Mouse (Mus musculus): ENCODE data around the gene Kctd7. TPM values are rescaled to one million over a fixed set of nuclear protein-coding genes. Genes with fewer than 3 reads are reported as not detected.

Gene Kctd7
- polyA plus RNA-seq, 1 experiment = 2.4 TPM

DNA sequence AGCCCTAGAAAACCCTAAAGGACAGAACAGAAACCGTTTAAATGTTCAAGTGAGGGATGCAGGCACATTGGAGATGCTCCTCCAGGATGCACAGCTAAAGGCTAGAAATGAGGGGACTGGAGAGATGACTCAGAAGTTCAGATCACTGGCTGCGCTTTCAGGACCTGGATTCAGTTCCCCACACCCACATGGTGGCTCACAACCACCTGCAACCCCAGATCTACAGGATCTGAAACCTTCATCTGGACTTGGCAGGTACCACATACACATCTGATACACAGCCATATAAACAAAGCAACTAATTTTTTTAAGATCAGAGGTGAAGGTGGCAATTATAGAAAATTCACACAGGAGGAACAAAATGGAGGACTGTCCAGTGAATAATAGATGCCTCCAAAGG lies 22.3 kb upstream of the Kctd7 start:
- Histone ChIP-seq H3K36me3 (ENCODE audit: control insufficient read depth, insufficient read depth, low read length) (no peaks in the 10 kb centered on the region), H3K4me1 (ENCODE audit: control insufficient read depth, insufficient read depth, low read length) (no peaks in the 10 kb centered on the region), H3K27ac (ENCODE audit: insufficient read depth, low read depth, low read length) (no peak overlapping the region), H3K27me3 (replicated peaks; ENCODE audit: control insufficient read depth, insufficient read depth, low read length) (no peaks in the 10 kb centered on the region), H3K4me3 (ENCODE audit: insufficient read depth, low read depth, low read length) (no peak overlapping the region)
- WGBS = 92% methylated on average over 2 of the region's 2 CpGs
- no peak for DNase-seq
- no peak for TF ChIP-seq POLR2A (IDR thresholded peaks at IDR 0.05; ENCODE audit: low read depth, low read length)
- no peak for TF ChIP-seq CTCF (conservative IDR thresholded peaks at IDR 0.05; ENCODE audit: insufficient read depth, insufficient read length, low read depth, low read length)

GRCm38 (mm10) chr5:130124271-130124670 lies 20.4 kb upstream of the Kctd7 start:
- no peaks in the 10 kb centered on the region for H3K27me3 ChIP-seq (replicated peaks; ENCODE audit: control insufficient read depth, insufficient read depth, low read length)
- no peaks in the 10 kb centered on the region for H3K4me1 ChIP-seq (ENCODE audit: control insufficient read depth, insufficient read depth, low read length)
- no peak for TF ChIP-seq CTCF (conservative IDR thresholded peaks at IDR 0.05; ENCODE audit: insufficient read depth, insufficient read length, low read depth, low read length)
- TF ChIP-seq POLR2A (IDR thresholded peaks at IDR 0.05; ENCODE audit: low read depth, low read length) = no peak
- DNase-seq = no peak
- H3K27ac ChIP-seq (ENCODE audit: insufficient read depth, low read depth, low read length) = no peak overlapping the region
- WGBS = 72% methylated on average over 5 of the region's 5 CpGs
- no peaks in the 10 kb centered on the region for H3K36me3 ChIP-seq (ENCODE audit: control insufficient read depth, insufficient read depth, low read length)
- H3K4me3 ChIP-seq (ENCODE audit: insufficient read depth, low read depth, low read length) = no peak overlapping the region

GRCm38 (mm10) chr5:130128686-130129523 lies 15.8 kb upstream of the Kctd7 start:
- peak; percentile 16 for DNase-seq
- TF ChIP-seq CTCF (conservative IDR thresholded peaks at IDR 0.05; ENCODE audit: insufficient read depth, insufficient read length, low read depth, low read length) (no peak), POLR2A (IDR thresholded peaks at IDR 0.05; ENCODE audit: low read depth, low read length) (no peak)
- no peaks in the 10 kb centered on the region for H3K4me1 ChIP-seq (ENCODE audit: control insufficient read depth, insufficient read depth, low read length)
- WGBS = 56% methylated on average over 11 of the region's 11 CpGs
- H3K27me3 ChIP-seq (replicated peaks; ENCODE audit: control insufficient read depth, insufficient read depth, low read length) = no peaks in the 10 kb centered on the region
- no peaks in the 10 kb centered on the region for H3K36me3 ChIP-seq (ENCODE audit: control insufficient read depth, insufficient read depth, low read length)
- H3K4me3 ChIP-seq (ENCODE audit: insufficient read depth, low read depth, low read length) = no peak overlapping the region
- H3K27ac ChIP-seq (ENCODE audit: insufficient read depth, low read depth, low read length) = no peak overlapping the region

GRCm38 (mm10) chr5:130129524-130129793 lies 15.2 kb upstream of the Kctd7 start:
- Histone ChIP-seq H3K4me3 (ENCODE audit: insufficient read depth, low read depth, low read length) (no peak overlapping the region), H3K27ac (ENCODE audit: insufficient read depth, low read depth, low read length) (no peak overlapping the region), H3K36me3 (ENCODE audit: control insufficient read depth, insufficient read depth, low read length) (no peaks in the 10 kb centered on the region), H3K27me3 (replicated peaks; ENCODE audit: control insufficient read depth, insufficient read depth, low read length) (no peaks in the 10 kb centered on the region), H3K4me1 (ENCODE audit: control insufficient read depth, insufficient read depth, low read length) (no peaks in the 10 kb centered on the region)
- no peak for DNase-seq
- TF ChIP-seq POLR2A (IDR thresholded peaks at IDR 0.05; ENCODE audit: low read depth, low read length) (no peak), CTCF (conservative IDR thresholded peaks at IDR 0.05; ENCODE audit: insufficient read depth, insufficient read length, low read depth, low read length) (no peak)
- WGBS = 89% methylated on average over 5 of the region's 5 CpGs

DNA sequence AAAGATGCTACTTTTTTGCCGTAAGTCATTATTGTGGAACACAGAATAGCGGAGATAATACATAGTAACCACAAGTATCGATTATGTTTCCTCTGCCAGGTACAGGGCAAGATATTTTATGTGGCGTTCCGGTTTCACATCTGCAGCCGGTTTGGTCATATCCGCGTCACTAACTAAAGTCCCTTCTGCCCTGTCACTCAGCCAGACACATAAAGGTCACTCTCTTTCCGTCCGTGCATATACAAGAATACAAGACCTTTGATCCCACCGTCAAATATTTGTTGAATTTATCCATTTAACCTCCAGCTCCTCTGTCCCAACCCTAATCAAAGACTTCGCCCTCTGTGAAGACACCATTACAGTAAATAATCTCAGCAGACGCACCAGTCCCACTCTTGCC lies 8.1 kb upstream of the Kctd7 start:
- Histone ChIP-seq H3K36me3 (ENCODE audit: control insufficient read depth, insufficient read depth, low read length) (no peaks in the 10 kb centered on the region), H3K4me3 (ENCODE audit: insufficient read depth, low read depth, low read length) (no peak overlapping the region), H3K27me3 (replicated peaks; ENCODE audit: control insufficient read depth, insufficient read depth, low read length) (no peaks in the 10 kb centered on the region), H3K4me1 (ENCODE audit: control insufficient read depth, insufficient read depth, low read length) (no peaks in the 10 kb centered on the region), H3K27ac (ENCODE audit: insufficient read depth, low read depth, low read length) (no peak overlapping the region)
- TF ChIP-seq POLR2A (IDR thresholded peaks at IDR 0.05; ENCODE audit: low read depth, low read length) (no peak), CTCF (conservative IDR thresholded peaks at IDR 0.05; ENCODE audit: insufficient read depth, insufficient read length, low read depth, low read length) (no peak)
- 90% methylated on average over 13 of the region's 13 CpGs for WGBS
- DNase-seq = no peak

DNA sequence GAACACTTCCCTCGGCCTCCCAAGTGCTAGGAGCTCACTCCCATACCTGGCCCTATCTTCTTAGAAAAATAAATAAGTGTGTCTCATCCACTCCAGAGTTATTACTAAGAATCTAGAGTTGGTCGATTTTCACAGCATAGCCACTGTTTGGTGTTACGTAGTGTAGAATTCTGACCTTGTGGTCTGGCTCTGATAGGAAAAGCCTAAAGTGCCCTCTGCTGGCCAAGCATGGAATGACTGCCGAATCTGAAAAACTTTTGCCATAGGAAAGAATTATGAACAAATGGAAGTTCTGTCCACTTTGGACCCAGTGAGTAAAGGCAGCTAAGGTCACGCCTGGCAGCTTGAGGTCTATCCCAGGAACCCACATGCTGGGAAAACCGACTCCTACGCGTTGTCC lies 5.3 kb upstream of the Kctd7 start:
- peak; percentile 83 for DNase-seq
- no peaks in the 10 kb centered on the region for H3K27me3 ChIP-seq (replicated peaks; ENCODE audit: control insufficient read depth, insufficient read depth, low read length)
- no peaks in the 10 kb centered on the region for H3K36me3 ChIP-seq (ENCODE audit: control insufficient read depth, insufficient read depth, low read length)
- 16% methylated on average over 8 of the region's 8 CpGs for WGBS
- no peaks in the 10 kb centered on the region for H3K4me1 ChIP-seq (ENCODE audit: control insufficient read depth, insufficient read depth, low read length)
- TF ChIP-seq CTCF (conservative IDR thresholded peaks at IDR 0.05; ENCODE audit: insufficient read depth, insufficient read length, low read depth, low read length) (peak; percentile 78), POLR2A (IDR thresholded peaks at IDR 0.05; ENCODE audit: low read depth, low read length) (no peak)
- H3K27ac ChIP-seq (ENCODE audit: insufficient read depth, low read depth, low read length) = no peak overlapping the region
- no peak overlapping the region for H3K4me3 ChIP-seq (ENCODE audit: insufficient read depth, low read depth, low read length)

GRCm38 (mm10) chr5:130141138-130141537 lies 3.5 kb upstream of the Kctd7 start:
- TF ChIP-seq POLR2A (IDR thresholded peaks at IDR 0.05; ENCODE audit: low read depth, low read length) = no peak
- TF ChIP-seq CTCF (conservative IDR thresholded peaks at IDR 0.05; ENCODE audit: insufficient read depth, insufficient read length, low read depth, low read length) = no peak
- Histone ChIP-seq H3K4me1 (ENCODE audit: control insufficient read depth, insufficient read depth, low read length) (peaks cover 3% of the 10 kb centered on the region; the same call in 1 of the 2 replicates), H3K27me3 (replicated peaks; ENCODE audit: control insufficient read depth, insufficient read depth, low read length) (no peaks in the 10 kb centered on the region), H3K4me3 (ENCODE audit: insufficient read depth, low read depth, low read length) (no peak overlapping the region), H3K36me3 (ENCODE audit: control insufficient read depth, insufficient read depth, low read length) (no peaks in the 10 kb centered on the region), H3K27ac (ENCODE audit: insufficient read depth, low read depth, low read length) (no peak overlapping the region)
- WGBS = 76% methylated on average over 5 of the region's 5 CpGs
- no peak for DNase-seq
